9 mouse cellular contexts compared by ENCODE assay signal in the genomic region with DNA sequence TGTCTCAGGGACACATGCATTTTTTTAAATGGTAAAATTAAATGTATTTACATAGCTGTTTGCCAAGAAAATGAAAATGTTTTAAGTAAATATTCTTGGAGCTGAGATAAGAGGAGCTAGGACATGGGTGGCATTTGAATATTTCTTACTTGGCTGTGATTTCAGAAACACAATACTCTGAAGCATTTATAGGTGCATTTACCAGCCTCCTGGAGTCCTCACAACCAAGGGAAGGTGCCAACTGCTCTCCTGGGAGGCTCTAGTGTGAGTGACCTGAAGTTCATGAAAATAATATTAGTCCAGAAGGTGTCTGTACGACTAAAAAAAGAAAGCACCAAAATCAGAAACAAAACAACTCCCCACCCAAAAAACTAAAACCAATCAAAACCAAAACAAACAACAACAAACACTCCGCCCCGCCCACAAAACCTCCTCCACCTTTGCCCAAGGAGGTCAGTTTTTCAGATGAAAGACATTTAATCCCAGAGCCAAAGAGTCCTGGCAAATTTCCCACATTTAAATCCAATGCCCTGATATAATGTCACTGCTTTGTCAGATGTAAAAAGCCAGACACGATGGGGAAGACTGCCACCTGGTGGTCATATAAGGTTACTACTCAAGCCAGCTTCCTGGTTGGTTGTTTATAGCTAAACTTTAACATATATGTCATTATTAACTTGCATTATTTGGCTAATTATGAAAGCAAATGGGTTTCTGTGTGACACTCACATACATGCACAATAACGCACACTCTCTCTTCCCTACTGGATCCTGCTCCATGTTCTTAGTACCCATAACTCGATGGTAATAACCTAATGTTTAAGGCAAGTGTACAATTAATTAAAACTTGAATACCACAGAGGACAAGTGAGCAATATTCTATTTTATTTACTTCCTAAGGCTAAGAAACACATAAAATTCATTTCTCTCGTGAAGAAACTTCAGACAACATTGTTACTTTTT.
DNase-seq lines count a peak whose midpoint lies in the region; ATAC-seq and TF ChIP-seq lines count a peak whose summit lies in the region.
"Had no signal": no experiment of that assay in that cellular context is flagged by ENCODE, and none has a peak within 500 bp of the region (broad histone marks: within the 10 kb centered on the region; RNA-seq: fewer than 3 reads in every experiment).

No protein-coding gene starts in this region.

- DNase-seq in gastrocnemius, adult 2 months: peak; percentile 22
- DNase-seq in gastrocnemius, postnatal 14 days: no peak
- DNase-seq in adrenal gland, postnatal 14 days: peak; percentile 53
- peak; percentile 52 for DNase-seq in embryo, embryonic 9.5 days (ENCODE audit: extremely low spot score)
- DNase-seq in hindbrain, embryonic 11.5 days (ENCODE audit: low spot score): peak; percentile 80
- peak; percentile 48 for DNase-seq in layer of hippocampus, adult 9-10 months (ENCODE audit: low spot score)
- DNase-seq in lung, postnatal 36 days: peak; percentile 57
- peak; percentile 28 to 45 for DNase-seq in right cerebral cortex, postnatal 36 days (ENCODE audit: low spot score in 2 of 2)

- intact Hi-C loops in gastrocnemius, adult 2 months (cut with DNase I): loop anchor here (5.0 kb wide), 1 partner anchor 357 kb away; no protein-coding TSS in a partner anchor
- intact Hi-C loops in gastrocnemius, postnatal 14 days (cut with DNase I; ENCODE audit: low total_unique reads): loop anchor here (5.0 kb wide), 1 partner anchor 352 kb away; no protein-coding TSS in a partner anchor

- 36% methylated on average over 7 of the region's 7 CpGs for WGBS in hindbrain, embryonic 11.5 days

- TF ChIP-seq CTCF in gastrocnemius, adult 2 months (IDR thresholded peaks at IDR 0.05): peak; percentile 84

- H3K27me3 ChIP-seq in hindbrain, embryonic 11.5 days (ENCODE audit: control insufficient read depth, insufficient read depth, low read length): no peaks in the 10 kb centered on the region
- H3K27me3 ChIP-seq: megakaryocyte, embryonic 14.5 days had no signal

- no peak overlapping the region for H3K4me3 ChIP-seq in gastrocnemius, adult 2 months
- H3K4me3 ChIP-seq in hindbrain, embryonic 11.5 days (ENCODE audit: low read depth, low read length): no peak overlapping the region
- H3K4me3 ChIP-seq: megakaryocyte, embryonic 14.5 days had no signal

- H3K27ac ChIP-seq in gastrocnemius, adult 2 months: no peak overlapping the region
- H3K27ac ChIP-seq in hindbrain, embryonic 11.5 days (ENCODE audit: low read depth, low read length): no peak overlapping the region

- no peaks in the 10 kb centered on the region for H3K9me3 ChIP-seq in hindbrain, embryonic 11.5 days (ENCODE audit: control insufficient read depth, low read length)
- H3K9me3 ChIP-seq: megakaryocyte, embryonic 14.5 days had no signal

- ATAC-seq in hindbrain, embryonic 11.5 days (ENCODE audit: low FRiP score): peak; percentile 48; the same call in 1 of the 2 replicates

- H3K4me1 ChIP-seq in hindbrain, embryonic 11.5 days (replicated peaks; ENCODE audit: control insufficient read depth, insufficient read depth, low read length): no peaks in the 10 kb centered on the region

- H3K9ac ChIP-seq in hindbrain, embryonic 11.5 days (ENCODE audit: low read depth, low read length): no peak overlapping the region

- H3K36me3 ChIP-seq in hindbrain, embryonic 11.5 days (ENCODE audit: control insufficient read depth, insufficient read depth, low read length): no peaks in the 10 kb centered on the region

- no peak overlapping the region for H3K4me2 ChIP-seq in hindbrain, embryonic 11.5 days (replicated peaks; ENCODE audit: low read depth, low read length)
